Mouse (Mus musculus) liver, embryonic 14.5 days (tissue): ENCODE results near the gene Ttc22. TPM values are rescaled to one million over a fixed set of nuclear protein-coding genes. Genes with fewer than 3 reads are reported as not detected.

Source experiments
- ATAC-seq: fragments of 200-750 bp; cut with Nextera tagmentation; 2 replicates; pipeline ENCODE4 v1.8.0; 2017; ENCODE audit warnings: moderate number of reproducible peaks, mild to moderate bottlenecking, moderate library complexity; ENCODE audit not compliant: insufficient read depth
- DNase-seq, 3 experiments: peaks; one replicate each; pipeline ENCODE4 v3.0.0-alpha.2; 2012 to 2013; ENCODE audit warnings: low read depth in 3 of 3, low spot score in 3 of 3
- H3K27ac ChIP-seq: fragments of 300-500 bp; sonication (generic); 2 replicates; pipeline ENCODE4 v1.5.1; 2014; ENCODE audit warnings: moderate library complexity, mild to moderate bottlenecking, control low read depth, inconsistent platforms
- H3K27me3 ChIP-seq: fragments of 300-500 bp; sonication (generic); 2 replicates; pipeline ENCODE4 v1.6.1; 2014; ENCODE audit warnings: mild to moderate bottlenecking, low read length, moderate library complexity; ENCODE audit not compliant: control insufficient read depth, insufficient read depth
- H3K36me3 ChIP-seq: fragments of 300-500 bp; sonication (generic); replicated peaks from 2 replicates; pipeline ENCODE4 v1.6.1; 2014; ENCODE audit warnings: low read depth; ENCODE audit not compliant: control insufficient read depth, insufficient read depth
- H3K4me1 ChIP-seq, 2 experiments: fragments of 200-500 bp in 1 of 2; fragments of 300-500 bp in 1 of 2; sonication (generic) in 1 of 2; replicated peaks; 2 replicates each; pipeline ENCODE4 v1.6.1; 2012 to 2014; ENCODE audit warnings: antibody characterized with exemption in 1 of 2, inconsistent platforms in 1 of 2, low read length in 1 of 2; ENCODE audit not compliant: control insufficient read depth in 2 of 2, insufficient read depth in 2 of 2
- H3K4me2 ChIP-seq: fragments of 300-500 bp; sonication (generic); 2 replicates; pipeline ENCODE4 v1.6.1; 2014; ENCODE audit warnings: low read depth, mild to moderate bottlenecking, control low read depth, moderate library complexity
- H3K4me3 ChIP-seq, 2 experiments: fragments of 200-500 bp in 1 of 2; fragments of 300-500 bp in 1 of 2; sonication (generic) in 1 of 2; 2 replicates each; pipeline ENCODE4 v1.5.1; 2012 to 2014; ENCODE audit warnings: low read depth in 2 of 2, low read length in 2 of 2, mild to moderate bottlenecking in 2 of 2, control low read depth in 1 of 2, inconsistent platforms in 1 of 2, moderate library complexity in 1 of 2; ENCODE audit not compliant: insufficient read depth in 1 of 2
- H3K9ac ChIP-seq: fragments of 300-500 bp; sonication (generic); replicated peaks from 2 replicates; pipeline ENCODE4 v1.6.1; 2014; ENCODE audit warnings: mild to moderate bottlenecking, control low read depth, moderate library complexity
- H3K9me3 ChIP-seq: fragments of 300-500 bp; sonication (generic); 2 replicates; pipeline ENCODE4 v1.6.1; 2016; ENCODE audit warnings: low read length, mixed read lengths; ENCODE audit not compliant: control insufficient read depth
- CTCF ChIP-seq: IDR thresholded peaks from 2 replicates; pipeline ENCODE4 v1.5.1; 2016; ENCODE audit warnings: antibody characterized with exemption, low read depth, control low read depth
- EP300 ChIP-seq: IDR thresholded peaks from 2 replicates; pipeline ENCODE4 v1.6.1; 2016; ENCODE audit warnings: antibody characterized with exemption, low read depth
- WGBS: fragments of 180-500 bp; shearing (Covaris S2); extraction: QIAGEN DNeasy Blood & Tissue Kit; methylation state at CpG from one replicate; pipeline ENCODE4 v1.1.7; 2014; ENCODE audit not compliant: insufficient replicate concordance; 5-methylcytosine and 5-hydroxymethylcytosine counted together
- polyA plus RNA-seq, 2 experiments: library from polyadenylated mRNA; depleted of rRNA in 1 of 2; stranded (reverse) in 1 of 2; unstranded in 1 of 2; fragments of >200 nt; fragmentation: Nextera tagmentation in 1 of 2; extraction: Ambion mirVana in 1 of 2; gene quantifications; 2 replicates each; pipeline versions ENCODE4 v1.2.1 to v1.2.3; 2012 to 2014

Ttc22 gene
- polyA plus RNA-seq, 2 experiments, result 0.02 TPM; not detected in 1

- TF ChIP-seq CTCF (no peak), EP300 (no peak)
- WGBS, result 51% methylated on average over 3 of the region's 3 CpGs
- no peak for ATAC-seq
- Histone ChIP-seq H3K4me3 (no peak overlapping the region), H3K9me3 (no peaks in the 10 kb centered on the region), H3K27me3 (no peaks in the 10 kb centered on the region), H3K4me2 (no peak overlapping the region), H3K36me3 (no peaks in the 10 kb centered on the region), H3K4me1 (peaks cover 5 to 9% of the 10 kb centered on the region in 2 experiments; a peak in 3 of 4 replicates), H3K27ac (no peak overlapping the region), H3K9ac (no peak overlapping the region)
- no peak for DNase-seq
These were observed 30.3 kb downstream of the Ttc22 start for GRCm38 (mm10) chr4:106652546-106652945.

GRCm38 (mm10) chr4:106653051-106653450 is 30.8 kb downstream of the Ttc22 start:
- 83% methylated on average over 15 of the region's 15 CpGs for WGBS
- Histone ChIP-seq H3K27me3 (no peaks in the 10 kb centered on the region), H3K9me3 (no peaks in the 10 kb centered on the region), H3K4me2 (no peak overlapping the region), H3K36me3 (no peaks in the 10 kb centered on the region), H3K4me1 (peaks cover 5 to 9% of the 10 kb centered on the region in 2 experiments; a peak in 3 of 4 replicates), H3K27ac (no peak overlapping the region), H3K4me3 (no peak overlapping the region), H3K9ac (no peak overlapping the region)
- no peak for DNase-seq
- ATAC-seq, result no peak
- TF ChIP-seq EP300 (no peak), CTCF (no peak)

- Histone ChIP-seq H3K36me3 (no peaks in the 10 kb centered on the region; the same call in 1 of the 2 replicates), H3K9me3 (no peaks in the 10 kb centered on the region), H3K4me2 (no peak overlapping the region), H3K27ac (no peak overlapping the region), H3K27me3 (no peaks in the 10 kb centered on the region), H3K4me3 (no peak overlapping the region), H3K4me1 (peaks cover 5 to 7% of the 10 kb centered on the region in 2 experiments; a peak in 3 of 4 replicates), H3K9ac (no peak overlapping the region)
- ATAC-seq, result no peak
- TF ChIP-seq EP300, result no peak
- TF ChIP-seq CTCF, result no peak
- no peak for DNase-seq
- WGBS, result 78% methylated on average over 10 of the region's 10 CpGs
These were observed 33.4 kb downstream of the Ttc22 start for GRCm38 (mm10) chr4:106655681-106656080.

- no peak for TF ChIP-seq CTCF
- no peak for TF ChIP-seq EP300
- Histone ChIP-seq H3K27ac (no peak overlapping the region), H3K4me1 (no peaks in the 10 kb centered on the region), H3K4me2 (no peak overlapping the region), H3K36me3 (peaks cover 70% of the 10 kb centered on the region), H3K4me3 (no peak overlapping the region), H3K27me3 (no peaks in the 10 kb centered on the region), H3K9me3 (no peaks in the 10 kb centered on the region), H3K9ac (no peak overlapping the region)
- WGBS, result 87% methylated on average over 5 of the region's 5 CpGs
- DNase-seq (no peak), ATAC-seq (no peak)
These were observed 41.8 kb downstream of the Ttc22 start for GRCm38 (mm10) chr4:106663956-106664470.

GRCm38 (mm10) chr4:106664697-106665096 is 42.5 kb downstream of the Ttc22 start:
- Histone ChIP-seq H3K27me3 (no peaks in the 10 kb centered on the region), H3K36me3 (peaks cover 76% of the 10 kb centered on the region), H3K9me3 (no peaks in the 10 kb centered on the region), H3K4me2 (no peak overlapping the region), H3K4me3 (no peak overlapping the region), H3K27ac (no peak overlapping the region), H3K9ac (no peak overlapping the region), H3K4me1 (no peaks in the 10 kb centered on the region)
- no peak for ATAC-seq
- DNase-seq, result no peak
- WGBS, result 77% methylated on average over 6 of the region's 6 CpGs
- no peak for TF ChIP-seq CTCF
- no peak for TF ChIP-seq EP300
